Mouse (Mus musculus): ENCODE data around the gene Cdk14. TPM values are rescaled to one million over a fixed set of nuclear protein-coding genes. Genes with fewer than 3 reads are reported as not detected.

Cdk14 gene
- total and polyA plus RNA-seq, 2 experiments from 2014 or later: 53.0 to 63.9 TPM

DNA sequence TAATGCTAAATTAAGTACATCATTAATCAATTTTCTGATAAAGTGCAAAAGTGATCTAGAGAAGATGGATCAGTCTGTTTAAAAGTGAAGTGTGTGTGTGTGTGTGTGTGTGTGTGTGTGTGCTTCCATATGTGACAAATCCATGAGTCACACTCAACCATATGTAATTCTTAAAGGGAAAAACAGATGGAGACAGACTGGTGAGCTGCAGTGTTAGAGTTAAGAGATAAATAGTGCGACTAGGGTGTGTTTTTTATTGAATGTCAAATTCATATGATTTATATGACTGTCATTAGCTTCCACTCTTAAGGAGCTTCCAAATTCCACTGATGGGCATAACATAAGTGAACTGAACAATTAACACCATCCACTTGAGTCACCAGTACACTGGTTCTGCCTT, 260.6 kb downstream of the Cdk14 start:
- no peaks in the 10 kb centered on the region for H3K36me3 ChIP-seq (ENCODE audit: insufficient read depth, low read length)
- no peak for ATAC-seq
- H3K9me3 ChIP-seq (ENCODE audit: low read length): no peaks in the 10 kb centered on the region
- H3K27me3 ChIP-seq (ENCODE audit: insufficient read depth, low read length): no peaks in the 10 kb centered on the region
- no peak for TF ChIP-seq CTCF (IDR thresholded peaks at IDR 0.05; ENCODE audit: low read depth)
- H3K9ac ChIP-seq (replicated peaks; ENCODE audit: low read length): no peak overlapping the region
- no peak for DNase-seq (ENCODE audit: low spot score)
- H3K4me1 ChIP-seq (ENCODE audit: insufficient read depth, low read length): no peaks in the 10 kb centered on the region
- no peak overlapping the region for H3K4me3 ChIP-seq (ENCODE audit: low read length)
- no peak overlapping the region for H3K27ac ChIP-seq
- no peak overlapping the region for H3K4me2 ChIP-seq (ENCODE audit: low read depth, low read length)
- 89% methylated on average over 1 of the region's 1 CpGs for WGBS

- DNase-seq (ENCODE audit: low spot score): no peak
- no peak for TF ChIP-seq CTCF (IDR thresholded peaks at IDR 0.05; ENCODE audit: low read depth)
- WGBS: 82% methylated on average over 5 of the region's 5 CpGs
Measured at GRCm38 (mm10) chr5:5139855-5140254, 280.3 kb downstream of the Cdk14 start.

DNA sequence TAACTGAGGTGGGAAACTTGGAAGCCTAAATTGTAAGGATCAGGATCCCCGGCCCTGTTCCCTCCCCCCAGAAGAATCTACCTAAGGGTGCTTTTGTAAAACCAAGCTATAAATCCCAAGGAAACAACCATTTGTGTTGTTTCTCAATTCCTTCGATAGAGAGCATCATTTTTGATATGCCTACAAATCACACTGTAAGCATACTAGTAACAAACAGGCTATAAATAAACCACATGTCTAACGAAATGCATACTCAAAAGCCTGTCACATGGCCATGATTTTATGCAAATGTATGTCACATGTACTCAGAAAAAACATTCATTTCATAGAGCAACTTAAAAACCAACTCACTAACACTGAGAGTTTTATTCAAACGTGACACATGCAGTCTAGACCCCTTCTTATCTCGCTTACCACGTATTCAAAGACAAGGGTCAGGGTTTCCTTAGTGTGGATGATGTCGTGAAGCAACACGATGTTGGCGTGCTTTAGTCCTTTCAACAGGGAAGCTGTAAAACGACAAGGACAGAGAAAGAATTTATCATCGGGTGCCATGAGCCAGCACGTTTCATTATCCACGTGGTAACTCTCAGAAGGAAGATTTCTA, 285.1 kb downstream of the Cdk14 start:
- Histone ChIP-seq H3K27ac (no peak overlapping the region), H3K4me2 (ENCODE audit: low read depth, low read length) (no peak overlapping the region), H3K27me3 (ENCODE audit: insufficient read depth, low read length) (no peaks in the 10 kb centered on the region), H3K4me1 (ENCODE audit: insufficient read depth, low read length) (no peaks in the 10 kb centered on the region), H3K9me3 (ENCODE audit: low read length) (no peaks in the 10 kb centered on the region), H3K4me3 (ENCODE audit: low read length) (no peak overlapping the region), H3K36me3 (ENCODE audit: insufficient read depth, low read length) (no peaks in the 10 kb centered on the region), H3K9ac (replicated peaks; ENCODE audit: low read length) (no peak overlapping the region)
- TF ChIP-seq CTCF (IDR thresholded peaks at IDR 0.05; ENCODE audit: low read depth): no peak
- ATAC-seq (no peak), DNase-seq (ENCODE audit: low spot score) (no peak)
- 60% methylated on average over 13 of the region's 13 CpGs for WGBS

More at GRCm38 (mm10) chr5:5139855-5140254, 280.3 kb downstream of the Cdk14 start:
- no peaks in the 10 kb centered on the region for H3K36me3 ChIP-seq (ENCODE audit: insufficient read depth, low read length)
- no peaks in the 10 kb centered on the region for H3K27me3 ChIP-seq (ENCODE audit: insufficient read depth, low read length)
- H3K4me2 ChIP-seq (ENCODE audit: low read depth, low read length): no peak overlapping the region
- no peak for ATAC-seq
- H3K9ac ChIP-seq (replicated peaks; ENCODE audit: low read length): no peak overlapping the region
- H3K4me3 ChIP-seq (ENCODE audit: low read length): no peak overlapping the region
- H3K4me1 ChIP-seq (ENCODE audit: insufficient read depth, low read length): no peaks in the 10 kb centered on the region
- H3K27ac ChIP-seq: no peak overlapping the region
- H3K9me3 ChIP-seq (ENCODE audit: low read length): no peaks in the 10 kb centered on the region

DNA sequence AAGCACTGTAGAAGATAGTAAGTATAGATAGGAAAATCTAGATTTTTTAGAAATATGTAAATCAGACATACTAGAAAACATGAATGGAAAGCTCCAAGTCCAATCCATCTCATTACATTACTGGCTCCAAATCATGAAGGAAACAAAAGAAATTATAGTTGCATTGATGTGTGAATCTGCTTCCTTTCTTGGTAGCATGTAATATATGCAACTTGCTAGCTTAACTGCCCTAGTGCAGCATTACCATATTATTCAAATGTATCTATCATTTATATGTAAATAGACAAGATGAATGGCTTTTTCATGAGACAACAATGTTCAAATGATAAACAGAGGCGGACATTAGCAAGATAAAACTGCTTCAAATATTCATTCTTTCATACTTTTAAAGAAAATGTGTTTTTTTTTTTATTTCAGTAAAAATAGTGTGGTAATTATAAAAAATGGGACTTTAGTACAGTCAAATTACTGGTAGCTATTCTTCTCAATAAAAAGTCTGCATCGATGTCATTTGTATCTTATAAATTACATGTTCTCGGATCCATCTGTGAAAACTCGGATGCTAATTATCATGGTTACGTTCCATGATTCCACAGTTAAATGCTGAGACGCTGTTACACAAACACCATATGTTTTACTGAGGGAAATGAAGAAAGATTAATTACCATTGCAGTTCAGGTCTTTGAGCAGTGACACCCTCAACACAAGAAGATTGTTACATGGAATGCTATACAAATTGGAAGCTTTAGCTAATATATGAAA, 285.8 kb downstream of the Cdk14 start:
- no peak overlapping the region for H3K4me3 ChIP-seq (ENCODE audit: low read length)
- no peak for ATAC-seq
- H3K36me3 ChIP-seq (ENCODE audit: insufficient read depth, low read length): no peaks in the 10 kb centered on the region

GRCm38 (mm10) chr5:5128852-5129251, 291.3 kb downstream of the Cdk14 start:
- Histone ChIP-seq H3K4me3 (ENCODE audit: low read length) (no peak overlapping the region), H3K9me3 (ENCODE audit: low read length) (no peaks in the 10 kb centered on the region), H3K4me2 (ENCODE audit: low read depth, low read length) (no peak overlapping the region), H3K27me3 (ENCODE audit: insufficient read depth, low read length) (no peaks in the 10 kb centered on the region), H3K36me3 (ENCODE audit: insufficient read depth, low read length) (no peaks in the 10 kb centered on the region), H3K4me1 (ENCODE audit: insufficient read depth, low read length) (no peaks in the 10 kb centered on the region), H3K27ac (0 out of 2 replicates have a peak overlapping the region, but pooled peaks have one; percentile 3), H3K9ac (replicated peaks; ENCODE audit: low read length) (no peak overlapping the region)
- TF ChIP-seq CTCF (IDR thresholded peaks at IDR 0.05; ENCODE audit: low read depth): no peak
- no peak for ATAC-seq
- no peak for DNase-seq (ENCODE audit: low spot score)
- WGBS: 54% methylated on average over 1 of the region's 1 CpGs

More for the DNA sequence above, 285.8 kb downstream of the Cdk14 start:
- Histone ChIP-seq H3K9ac (replicated peaks; ENCODE audit: low read length) (no peak overlapping the region), H3K27me3 (ENCODE audit: insufficient read depth, low read length) (no peaks in the 10 kb centered on the region), H3K4me1 (ENCODE audit: insufficient read depth, low read length) (no peaks in the 10 kb centered on the region), H3K9me3 (ENCODE audit: low read length) (no peaks in the 10 kb centered on the region), H3K27ac (no peak overlapping the region), H3K4me2 (ENCODE audit: low read depth, low read length) (no peak overlapping the region)
- 41% methylated on average over 6 of the region's 6 CpGs for WGBS
- no peak for DNase-seq (ENCODE audit: low spot score)
- no peak for TF ChIP-seq CTCF (IDR thresholded peaks at IDR 0.05; ENCODE audit: low read depth)

GRCm38 (mm10) chr5:5124645-5125044, 295.5 kb downstream of the Cdk14 start:
- Histone ChIP-seq H3K4me1 (ENCODE audit: insufficient read depth, low read length) (no peaks in the 10 kb centered on the region), H3K9ac (replicated peaks; ENCODE audit: low read length) (no peak overlapping the region), H3K9me3 (ENCODE audit: low read length) (no peaks in the 10 kb centered on the region), H3K27me3 (ENCODE audit: insufficient read depth, low read length) (no peaks in the 10 kb centered on the region), H3K27ac (no peak overlapping the region), H3K4me2 (ENCODE audit: low read depth, low read length) (no peak overlapping the region), H3K36me3 (ENCODE audit: insufficient read depth, low read length) (no peaks in the 10 kb centered on the region), H3K4me3 (ENCODE audit: low read length) (no peak overlapping the region)
- TF ChIP-seq CTCF (IDR thresholded peaks at IDR 0.05; ENCODE audit: low read depth): no peak
- DNase-seq (ENCODE audit: low spot score) (no peak), ATAC-seq (no peak)
- 83% methylated on average over 4 of the region's 4 CpGs for WGBS
